Mouse (Mus musculus): ENCODE results near the gene Phactr3. TPM values are rescaled to one million over a fixed set of nuclear protein-coding genes. Genes with fewer than 3 reads are reported as not detected.

The Phactr3 gene
- polyA plus RNA-seq, 1 experiment from 2014 or later: 0.70 TPM

DNA sequence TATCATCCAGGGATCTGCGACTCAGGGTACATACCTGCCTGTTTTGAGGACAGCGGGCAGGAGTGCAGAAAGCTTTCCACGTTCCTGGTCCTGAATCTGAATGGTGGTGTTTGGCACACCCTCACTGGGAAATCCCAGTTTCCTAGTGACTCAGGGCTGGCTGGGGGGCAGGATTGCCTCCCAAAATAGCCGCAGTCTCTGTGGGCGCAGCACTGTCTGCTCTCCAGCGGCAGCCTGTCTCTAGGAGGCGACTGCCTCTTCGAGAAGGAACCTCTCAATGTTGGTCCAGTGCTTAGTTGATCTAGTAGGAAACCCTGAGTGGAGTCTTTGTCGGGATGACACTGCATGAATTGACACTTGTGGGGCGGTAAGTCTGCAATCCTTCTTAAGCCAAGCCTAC, 202.5 kb downstream of the Phactr3 start:
- Histone ChIP-seq H3K4me1 (replicated peaks; ENCODE audit: control insufficient read depth, insufficient read depth, low read length) (no peaks in the 10 kb centered on the region), H3K9ac (ENCODE audit: low read length) (no peak overlapping the region), H3K4me3 (ENCODE audit: low read length) (no peak overlapping the region), H3K27ac (ENCODE audit: low read length) (no peak overlapping the region), H3K4me2 (ENCODE audit: low read depth, low read length) (no peak overlapping the region), H3K27me3 (ENCODE audit: control insufficient read depth, insufficient read depth, low read depth, low read length) (no peaks in the 10 kb centered on the region), H3K9me3 (ENCODE audit: control insufficient read depth, low read length) (no peaks in the 10 kb centered on the region), H3K36me3 (ENCODE audit: control insufficient read depth, insufficient read depth, low read length) (no peaks in the 10 kb centered on the region)
- ATAC-seq (ENCODE audit: low read depth): no peak
- 76% methylated on average over 10 of the region's 10 CpGs for WGBS

DNA sequence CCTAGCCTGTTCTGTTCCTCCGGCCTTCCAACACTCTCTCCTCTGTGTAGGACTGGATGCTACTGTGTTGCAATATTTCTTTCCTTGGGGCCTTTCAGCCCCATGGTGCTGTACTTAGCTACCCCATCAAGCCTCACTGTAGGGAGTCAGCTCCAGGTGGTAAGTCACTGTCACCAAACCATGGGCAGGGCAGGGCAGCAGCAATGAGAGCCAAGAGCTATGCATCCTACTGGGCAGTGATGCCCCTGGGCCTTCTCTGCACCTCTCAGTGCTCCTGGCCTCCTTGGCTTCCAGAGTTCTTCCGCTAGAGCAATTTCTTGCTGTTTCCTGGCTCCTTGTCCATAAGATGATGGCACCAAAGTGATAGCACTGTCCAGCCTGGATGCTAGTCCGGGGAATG, 205.6 kb downstream of the Phactr3 start:
- no peak overlapping the region for H3K9ac ChIP-seq (ENCODE audit: low read length)
- H3K27ac ChIP-seq (ENCODE audit: low read length): no peak overlapping the region
- no peaks in the 10 kb centered on the region for H3K36me3 ChIP-seq (ENCODE audit: control insufficient read depth, insufficient read depth, low read length)
- no peaks in the 10 kb centered on the region for H3K9me3 ChIP-seq (ENCODE audit: control insufficient read depth, low read length)
- no peak for ATAC-seq (ENCODE audit: low read depth)
- no peaks in the 10 kb centered on the region for H3K27me3 ChIP-seq (ENCODE audit: control insufficient read depth, insufficient read depth, low read depth, low read length)
- peaks cover 4% of the 10 kb centered on the region; the same call in 1 of the 2 replicates for H3K4me1 ChIP-seq (replicated peaks; ENCODE audit: control insufficient read depth, insufficient read depth, low read length)
- no peak overlapping the region for H3K4me3 ChIP-seq (ENCODE audit: low read length)
- 82% methylated on average over 3 of the region's 3 CpGs for WGBS
- H3K4me2 ChIP-seq (ENCODE audit: low read depth, low read length): no peak overlapping the region

DNA sequence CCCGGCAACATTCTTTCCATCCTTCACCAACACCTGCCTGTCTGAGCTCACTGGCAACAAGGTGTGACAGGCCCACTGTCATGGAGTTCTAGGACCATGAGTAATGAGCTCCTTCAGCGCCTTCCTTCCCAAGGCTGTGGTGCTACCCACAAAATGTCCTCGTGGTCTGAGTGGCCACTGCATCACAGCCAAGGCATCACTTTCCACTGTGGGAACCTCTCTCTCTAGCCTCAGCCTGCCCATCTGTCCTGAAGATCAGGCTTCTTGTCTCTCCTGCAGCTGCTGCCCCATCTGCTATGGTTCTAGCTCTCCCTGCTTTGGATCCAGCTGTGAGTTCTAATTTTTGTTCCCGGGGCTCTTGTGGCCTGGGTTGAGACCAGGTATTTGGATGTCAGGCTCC, 206.0 kb downstream of the Phactr3 start:
- no peak overlapping the region for H3K9ac ChIP-seq (ENCODE audit: low read length)
- H3K27me3 ChIP-seq (ENCODE audit: control insufficient read depth, insufficient read depth, low read depth, low read length): no peaks in the 10 kb centered on the region
- no peak overlapping the region for H3K4me3 ChIP-seq (ENCODE audit: low read length)
- H3K4me2 ChIP-seq (ENCODE audit: low read depth, low read length): no peak overlapping the region
- peaks cover 4% of the 10 kb centered on the region; the same call in 1 of the 2 replicates for H3K4me1 ChIP-seq (replicated peaks; ENCODE audit: control insufficient read depth, insufficient read depth, low read length)
- no peaks in the 10 kb centered on the region for H3K36me3 ChIP-seq (ENCODE audit: control insufficient read depth, insufficient read depth, low read length)
- no peaks in the 10 kb centered on the region for H3K9me3 ChIP-seq (ENCODE audit: control insufficient read depth, low read length)
- ATAC-seq (ENCODE audit: low read depth): no peak
- H3K27ac ChIP-seq (ENCODE audit: low read length): no peak overlapping the region
- WGBS: 70% methylated on average over 4 of the region's 4 CpGs

DNA sequence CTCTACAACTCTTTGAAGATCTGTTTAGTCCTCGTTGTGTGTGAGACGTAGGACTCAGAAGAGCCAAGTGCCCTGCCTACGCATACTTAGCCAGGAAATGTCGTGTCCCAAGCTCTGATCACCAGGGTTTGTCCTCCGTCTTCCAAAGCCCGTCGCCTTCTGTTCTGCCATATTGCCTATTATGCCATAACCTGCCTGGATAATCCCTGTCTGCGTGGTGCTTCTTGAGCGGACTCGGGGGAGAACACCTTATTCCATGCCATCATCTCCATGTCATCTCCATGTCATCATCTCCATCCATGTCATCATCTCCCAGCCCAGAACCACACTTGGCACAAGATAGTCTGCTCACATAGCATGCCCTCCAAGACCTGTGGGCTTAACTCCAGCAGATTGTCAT, 207.3 kb downstream of the Phactr3 start:
- Histone ChIP-seq H3K4me3 (ENCODE audit: low read length) (no peak overlapping the region), H3K36me3 (ENCODE audit: control insufficient read depth, insufficient read depth, low read length) (no peaks in the 10 kb centered on the region), H3K27me3 (ENCODE audit: control insufficient read depth, insufficient read depth, low read depth, low read length) (no peaks in the 10 kb centered on the region), H3K4me2 (ENCODE audit: low read depth, low read length) (no peak overlapping the region), H3K27ac (ENCODE audit: low read length) (no peak overlapping the region), H3K4me1 (replicated peaks; ENCODE audit: control insufficient read depth, insufficient read depth, low read length) (peaks cover 4% of the 10 kb centered on the region; the same call in 1 of the 2 replicates), H3K9me3 (ENCODE audit: control insufficient read depth, low read length) (no peaks in the 10 kb centered on the region), H3K9ac (ENCODE audit: low read length) (no peak overlapping the region)
- WGBS: 81% methylated on average over 10 of the region's 10 CpGs
- ATAC-seq (ENCODE audit: low read depth): no peak

DNA sequence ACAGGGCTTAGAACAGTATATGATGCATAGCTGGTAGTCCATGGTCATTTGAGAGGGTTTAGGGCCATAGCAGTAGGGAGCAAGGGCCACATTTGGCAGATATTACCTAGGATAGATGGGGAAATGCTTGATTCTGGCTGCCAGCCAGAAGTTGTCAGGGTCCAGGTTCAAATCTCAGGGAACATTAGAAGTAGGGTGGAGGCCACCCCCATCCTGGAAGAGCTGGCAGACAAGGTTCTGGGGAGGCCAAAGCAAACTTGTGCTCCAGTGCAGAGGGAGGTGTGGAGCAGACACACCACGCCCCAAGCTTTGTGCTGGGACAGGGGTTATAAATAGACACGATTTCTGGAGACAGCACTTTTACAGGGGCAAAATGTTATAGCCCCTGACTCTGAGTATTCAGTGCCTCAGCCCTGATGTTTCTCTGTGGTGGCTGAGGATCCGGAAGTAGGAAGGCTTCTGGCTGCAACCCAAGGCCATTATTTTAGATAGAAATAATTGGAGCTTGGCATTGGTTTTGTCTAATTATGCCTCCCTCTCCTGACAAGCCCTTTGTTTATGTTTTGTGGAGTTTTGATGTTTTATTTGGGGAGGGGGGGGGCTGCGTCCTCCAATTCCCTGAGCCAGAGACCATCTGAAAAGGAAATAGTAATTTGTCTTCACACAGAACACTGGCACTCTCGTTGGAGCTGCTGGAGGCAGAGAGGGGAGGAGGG, 208.1 kb downstream of the Phactr3 start:
- ATAC-seq (ENCODE audit: low read depth): peak; percentile 49
- 13% methylated on average over 5 of the region's 5 CpGs for WGBS
- Histone ChIP-seq H3K27me3 (ENCODE audit: control insufficient read depth, insufficient read depth, low read depth, low read length) (no peaks in the 10 kb centered on the region), H3K9ac (ENCODE audit: low read length) (no peak overlapping the region), H3K9me3 (ENCODE audit: control insufficient read depth, low read length) (no peaks in the 10 kb centered on the region), H3K4me3 (ENCODE audit: low read length) (no peak overlapping the region), H3K4me2 (ENCODE audit: low read depth, low read length) (no peak overlapping the region), H3K4me1 (replicated peaks; ENCODE audit: control insufficient read depth, insufficient read depth, low read length) (peaks cover 4% of the 10 kb centered on the region; the same call in 1 of the 2 replicates), H3K27ac (ENCODE audit: low read length) (no peak overlapping the region), H3K36me3 (ENCODE audit: control insufficient read depth, insufficient read depth, low read length) (no peaks in the 10 kb centered on the region)

DNA sequence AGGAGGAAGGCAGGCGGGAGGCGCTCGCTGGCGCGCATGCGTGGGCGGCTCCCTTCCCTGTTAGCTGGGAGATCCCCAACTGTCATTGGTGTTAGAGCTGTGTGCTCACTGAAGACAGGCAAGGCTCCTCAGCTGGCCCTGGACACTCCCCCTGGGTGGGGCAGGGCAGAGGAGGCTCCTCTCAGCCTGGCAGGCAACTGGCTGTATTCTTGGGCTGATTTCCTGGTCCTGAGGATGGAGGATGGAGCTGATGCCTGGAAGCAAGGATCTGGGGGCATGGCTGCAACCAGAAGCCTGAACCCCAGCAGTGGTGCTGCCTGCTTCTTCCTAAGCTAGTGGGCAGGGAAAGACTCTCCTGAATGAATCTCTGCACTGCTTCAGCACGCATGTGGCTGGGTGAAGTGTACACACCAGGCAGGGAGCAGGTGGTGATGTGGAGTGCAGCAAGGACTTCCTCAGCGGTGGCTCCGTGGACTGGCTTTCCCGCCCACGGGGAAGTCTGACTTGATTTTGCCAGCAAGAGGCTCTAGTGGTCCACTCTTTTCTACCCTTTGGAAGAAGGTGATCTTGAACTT, 208.8 kb downstream of the Phactr3 start:
- Histone ChIP-seq H3K9me3 (ENCODE audit: control insufficient read depth, low read length) (no peaks in the 10 kb centered on the region), H3K27ac (ENCODE audit: low read length) (no peak overlapping the region), H3K4me3 (ENCODE audit: low read length) (no peak overlapping the region), H3K36me3 (ENCODE audit: control insufficient read depth, insufficient read depth, low read length) (no peaks in the 10 kb centered on the region), H3K27me3 (ENCODE audit: control insufficient read depth, insufficient read depth, low read depth, low read length) (no peaks in the 10 kb centered on the region), H3K4me2 (ENCODE audit: low read depth, low read length) (no peak overlapping the region), H3K9ac (ENCODE audit: low read length) (no peak overlapping the region), H3K4me1 (replicated peaks; ENCODE audit: control insufficient read depth, insufficient read depth, low read length) (peaks cover 4% of the 10 kb centered on the region; the same call in 1 of the 2 replicates)
- ATAC-seq (ENCODE audit: low read depth): peak; percentile 90
- WGBS: 9% methylated on average over 12 of the region's 12 CpGs

DNA sequence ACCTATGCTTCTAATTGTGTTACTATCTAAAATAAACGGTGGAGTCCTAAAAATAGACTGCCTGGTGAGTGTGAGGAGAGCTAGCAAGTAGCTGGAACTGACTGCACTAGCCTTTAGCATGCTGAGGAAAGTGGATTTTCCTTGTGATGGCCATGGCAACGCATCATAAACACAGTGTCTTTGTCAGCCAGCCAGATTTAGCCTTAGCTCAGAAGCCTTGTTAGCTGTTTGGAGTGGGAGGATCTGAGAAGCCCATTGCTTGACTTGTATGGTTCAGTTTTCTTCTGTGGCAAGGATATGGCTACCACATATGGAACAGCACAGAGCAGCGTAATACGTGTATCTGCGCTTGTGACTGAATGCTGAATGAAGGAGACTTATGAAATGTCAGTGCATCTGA, 210.8 kb downstream of the Phactr3 start:
- no peak overlapping the region for H3K4me3 ChIP-seq (ENCODE audit: low read length)
- H3K36me3 ChIP-seq (ENCODE audit: control insufficient read depth, insufficient read depth, low read length): no peaks in the 10 kb centered on the region
- no peak overlapping the region for H3K4me2 ChIP-seq (ENCODE audit: low read depth, low read length)
- no peak for ATAC-seq (ENCODE audit: low read depth)
- H3K9ac ChIP-seq (ENCODE audit: low read length): no peak overlapping the region
- H3K9me3 ChIP-seq (ENCODE audit: control insufficient read depth, low read length): no peaks in the 10 kb centered on the region
- no peaks in the 10 kb centered on the region for H3K27me3 ChIP-seq (ENCODE audit: control insufficient read depth, insufficient read depth, low read depth, low read length)
- peaks cover 4% of the 10 kb centered on the region; the same call in 1 of the 2 replicates for H3K4me1 ChIP-seq (replicated peaks; ENCODE audit: control insufficient read depth, insufficient read depth, low read length)
- no peak overlapping the region for H3K27ac ChIP-seq (ENCODE audit: low read length)
- WGBS: 72% methylated on average over 5 of the region's 5 CpGs

DNA sequence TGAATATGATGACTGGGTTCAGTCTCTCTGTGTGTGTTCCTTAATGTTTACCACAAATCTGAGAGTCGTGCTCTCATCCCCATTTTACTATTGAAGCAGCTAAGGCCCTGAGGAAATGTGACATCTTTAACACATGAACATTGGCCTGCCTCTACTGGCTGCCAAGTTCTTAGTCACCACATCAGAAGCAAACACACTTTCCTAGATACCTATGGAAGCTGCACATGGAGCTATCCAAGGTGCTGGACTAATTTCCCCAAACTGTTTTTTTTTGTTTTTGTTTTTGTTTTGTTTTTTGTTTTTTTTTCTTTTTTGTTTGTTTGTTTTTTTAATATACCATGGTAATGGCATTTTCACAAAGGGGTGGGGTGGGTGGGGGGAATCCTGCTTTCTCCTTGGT, 211.2 kb downstream of the Phactr3 start:
- Histone ChIP-seq H3K4me1 (replicated peaks; ENCODE audit: control insufficient read depth, insufficient read depth, low read length) (peaks cover 4% of the 10 kb centered on the region; the same call in 1 of the 2 replicates), H3K36me3 (ENCODE audit: control insufficient read depth, insufficient read depth, low read length) (no peaks in the 10 kb centered on the region), H3K9ac (ENCODE audit: low read length) (no peak overlapping the region), H3K9me3 (ENCODE audit: control insufficient read depth, low read length) (no peaks in the 10 kb centered on the region), H3K4me2 (ENCODE audit: low read depth, low read length) (no peak overlapping the region), H3K27ac (ENCODE audit: low read length) (no peak overlapping the region), H3K27me3 (ENCODE audit: control insufficient read depth, insufficient read depth, low read depth, low read length) (no peaks in the 10 kb centered on the region), H3K4me3 (ENCODE audit: low read length) (no peak overlapping the region)
- no peak for ATAC-seq (ENCODE audit: low read depth)
- 54% methylated on average over 1 of the region's 1 CpGs for WGBS

DNA sequence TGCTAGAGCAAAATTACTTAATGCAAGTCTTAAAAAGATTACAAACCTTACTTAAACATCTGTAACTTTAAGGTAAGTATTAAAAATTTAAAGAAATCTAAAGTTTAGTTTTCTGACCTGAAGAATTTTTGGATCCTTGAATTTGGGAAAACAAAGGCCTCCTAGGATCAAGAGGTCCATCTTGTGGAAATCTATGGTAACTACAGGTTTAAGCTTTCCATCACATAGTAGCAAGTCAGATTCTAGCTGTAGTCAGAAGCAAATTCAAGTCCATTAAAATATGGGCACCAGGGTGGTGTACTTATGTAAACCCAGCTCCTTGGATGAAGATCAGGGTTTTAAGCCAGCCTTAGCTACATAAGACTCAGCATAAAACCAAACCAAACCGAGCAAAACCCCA, 219.1 kb downstream of the Phactr3 start:
- no peak overlapping the region for H3K9ac ChIP-seq (ENCODE audit: low read length)
- H3K27me3 ChIP-seq (ENCODE audit: control insufficient read depth, insufficient read depth, low read depth, low read length): no peaks in the 10 kb centered on the region
- 30% methylated on average over 1 of the region's 1 CpGs for WGBS
- no peaks in the 10 kb centered on the region for H3K4me1 ChIP-seq (replicated peaks; ENCODE audit: control insufficient read depth, insufficient read depth, low read length)
- no peak overlapping the region for H3K27ac ChIP-seq (ENCODE audit: low read length)
- no peak for ATAC-seq (ENCODE audit: low read depth)
- H3K9me3 ChIP-seq (ENCODE audit: control insufficient read depth, low read length): no peaks in the 10 kb centered on the region
- no peak overlapping the region for H3K4me2 ChIP-seq (ENCODE audit: low read depth, low read length)
- H3K36me3 ChIP-seq (ENCODE audit: control insufficient read depth, insufficient read depth, low read length): no peaks in the 10 kb centered on the region
- no peak overlapping the region for H3K4me3 ChIP-seq (ENCODE audit: low read length)
